ENCODE assay signal across 8 mouse cellular contexts in the genomic region with DNA sequence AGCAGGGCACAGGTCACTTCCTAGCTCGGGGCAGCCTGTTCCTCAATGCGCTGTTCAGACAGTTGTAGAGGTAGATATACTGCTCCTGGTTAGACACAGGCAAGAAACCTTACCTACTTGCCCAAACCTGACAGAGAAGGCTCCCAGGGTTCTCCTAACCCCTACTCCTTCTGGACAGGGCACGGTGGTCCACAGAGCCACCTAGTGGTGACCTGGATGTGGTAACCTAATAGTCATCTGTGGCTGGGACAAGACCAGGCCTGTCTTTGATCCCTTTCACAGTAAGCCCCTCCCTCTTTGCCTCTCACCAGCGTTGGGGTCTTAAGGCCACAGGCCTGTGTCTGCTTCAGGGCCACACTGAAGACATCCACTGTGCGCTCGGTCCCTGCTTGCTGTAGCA. TPM values are rescaled to one million over a fixed set of nuclear protein-coding genes. Genes with fewer than 3 reads are reported as not detected.
A peak's percentile ranks its signal among the peaks of the same experiment; 100 is the strongest.
DNase-seq lines count a peak whose midpoint lies in the region; ATAC-seq and TF ChIP-seq lines count a peak whose summit lies in the region.
"Had no signal": no experiment of that assay in that cellular context is flagged by ENCODE, and none has a peak within 500 bp of the region (broad histone marks: within the 10 kb centered on the region; RNA-seq: fewer than 3 reads in every experiment).

No protein-coding gene starts in this region.

- no peak for ATAC-seq in hindbrain, embryonic 11.5 days (ENCODE audit: low FRiP score)
- no peak for ATAC-seq in hindbrain, embryonic 12.5 days (ENCODE audit: low FRiP score)

- H3K9me3 ChIP-seq in hindbrain, embryonic 11.5 days (ENCODE audit: control insufficient read depth, low read length): no peaks in the 10 kb centered on the region
- no peaks in the 10 kb centered on the region for H3K9me3 ChIP-seq in hindbrain, embryonic 12.5 days (replicated peaks)
- no peaks in the 10 kb centered on the region for H3K9me3 ChIP-seq in CH12.LX (replicated peaks; ENCODE audit: low read length)

- in situ Hi-C loops in CH12.LX (cut with MboI; ENCODE audit: low pct_ligation_motif_present, low pct_unique_long_range_greater_than_20kb, low sequenced_read_pairs): loop anchor here (5.0 kb wide), 1 partner anchor 116 kb away; no protein-coding TSS in a partner anchor

- DNase-seq in hindbrain, embryonic 11.5 days (ENCODE audit: low spot score): peak; percentile 61
- peak; percentile 65 for DNase-seq in CH12.LX (ENCODE audit: extremely low read depth)
- DNase-seq in MN1 (ENCODE audit: low spot score): peak; percentile 53
- DNase-seq in kidney, postnatal 14 days: peak; percentile 45
- DNase-seq in testis, postnatal 10 days (ENCODE audit: low spot score): peak; percentile 67
- DNase-seq in right cerebral cortex, postnatal 10 days (ENCODE audit: low spot score in 2 of 2): no peak

- no peak for TF ChIP-seq EP300 in CH12.LX (IDR thresholded peaks at IDR 0.05; ENCODE audit: low read length)

- H3K79me2 ChIP-seq in CH12.LX (replicated peaks; ENCODE audit: control insufficient read depth, extremely low read depth, insufficient read depth, poor library complexity, severe bottlenecking): no peaks in the 10 kb centered on the region

- H3K27ac ChIP-seq in hindbrain, embryonic 11.5 days (ENCODE audit: low read depth, low read length): no peak overlapping the region
- H3K27ac ChIP-seq in hindbrain, embryonic 12.5 days: no peak overlapping the region
- no peak overlapping the region for H3K27ac ChIP-seq in CH12.LX (ENCODE audit: insufficient read depth, low read depth)
- H3K27ac ChIP-seq: macrophage had no signal

- H3K4me2 ChIP-seq in hindbrain, embryonic 11.5 days (replicated peaks; ENCODE audit: low read depth, low read length): no peak overlapping the region
- no peak overlapping the region for H3K4me2 ChIP-seq in hindbrain, embryonic 12.5 days (replicated peaks)
- H3K4me2 ChIP-seq in CH12.LX (ENCODE audit: insufficient read depth, low read depth, poor library complexity, severe bottlenecking): no peak overlapping the region

- no peaks in the 10 kb centered on the region for H3K36me3 ChIP-seq in hindbrain, embryonic 11.5 days (ENCODE audit: control insufficient read depth, insufficient read depth, low read length)
- H3K36me3 ChIP-seq in hindbrain, embryonic 12.5 days: no peaks in the 10 kb centered on the region
- H3K36me3 ChIP-seq in CH12.LX (replicated peaks in 1 of 2; ENCODE audit: control insufficient read depth in 1 of 2, insufficient read depth in 1 of 2, low read length in 1 of 2): peaks cover 0 to 27% of the 10 kb centered on the region in 2 experiments

- H3K4me1 ChIP-seq in hindbrain, embryonic 11.5 days (replicated peaks; ENCODE audit: control insufficient read depth, insufficient read depth, low read length): no peaks in the 10 kb centered on the region
- peaks cover 11% of the 10 kb centered on the region for H3K4me1 ChIP-seq in hindbrain, embryonic 12.5 days
- H3K4me1 ChIP-seq in CH12.LX (ENCODE audit: control insufficient read depth in 1 of 2, insufficient read depth in 2 of 2): peaks cover 9 to 38% of the 10 kb centered on the region in 2 experiments; a peak in 3 of 4 replicates

- no peak for TF ChIP-seq POLR2A in CH12.LX (IDR thresholded peaks at IDR 0.05; ENCODE audit: low read depth, low read length)

- 34% methylated on average over 6 of the region's 6 CpGs for WGBS in hindbrain, embryonic 11.5 days
- WGBS in hindbrain, embryonic 12.5 days: 39% methylated on average over 6 of the region's 6 CpGs

- no peak overlapping the region for H3K4me3 ChIP-seq in hindbrain, embryonic 11.5 days (ENCODE audit: low read depth, low read length)
- no peak overlapping the region for H3K4me3 ChIP-seq in hindbrain, embryonic 12.5 days
- H3K4me3 ChIP-seq in CH12.LX (replicated peaks in 1 of 3; ENCODE audit: low read depth in 2 of 3, low read length in 2 of 3, poor library complexity in 1 of 3): no peak overlapping the region

- no peak overlapping the region for H3K9ac ChIP-seq in hindbrain, embryonic 11.5 days (ENCODE audit: low read depth, low read length)
- H3K9ac ChIP-seq in hindbrain, embryonic 12.5 days: no peak overlapping the region
- H3K9ac ChIP-seq in CH12.LX (ENCODE audit: insufficient read depth, low read depth): no peak overlapping the region

- TF ChIP-seq CTCF in CH12.LX (conservative IDR thresholded peaks at IDR 0.05 in 1 of 2, IDR thresholded peaks at IDR 0.05 in 1 of 2; ENCODE audit: low read depth in 2 of 2, low read length in 2 of 2): peak; percentile 70 to 82

- peaks cover 26% of the 10 kb centered on the region for H3K27me3 ChIP-seq in hindbrain, embryonic 11.5 days (ENCODE audit: control insufficient read depth, insufficient read depth, low read length)
- peaks cover 49% of the 10 kb centered on the region for H3K27me3 ChIP-seq in hindbrain, embryonic 12.5 days
- peaks cover 13% of the 10 kb centered on the region for H3K27me3 ChIP-seq in CH12.LX (replicated peaks)

- TF ChIP-seq RAD21 in CH12.LX (IDR thresholded peaks at IDR 0.05; ENCODE audit: low read depth, low read length): peak; percentile 68

- dilution Hi-C loops in CH12.LX (cut with MboI; ENCODE audit: extremely low pct_ligation_motif_present, extremely low pct_unique_long_range_greater_than_20kb, low sequenced_read_pairs): no loop called here

TF ChIP-seq in CH12.LX, 34 proteins besides CTCF, POLR2A, EP300 and RAD21:
- TF ChIP-seq UBTF (IDR thresholded peaks at IDR 0.05; ENCODE audit: low read depth, low read length) (no peak), CHD1 (IDR thresholded peaks at IDR 0.05; ENCODE audit: low read depth, low read length) (peak; percentile 91; the same call in 1 of the 2 replicates), NELFE (IDR thresholded peaks at IDR 0.05; ENCODE audit: low read depth, low read length) (no peak), ZKSCAN1 (IDR thresholded peaks at IDR 0.05; ENCODE audit: borderline replicate concordance, low read depth, low read length) (no peak), MAFK (IDR thresholded peaks at IDR 0.05; ENCODE audit: insufficient replicate concordance, low read length) (no peak), TBP (conservative IDR thresholded peaks at IDR 0.05; ENCODE audit: low read depth, low read length) (no peak), ZC3H11A (IDR thresholded peaks at IDR 0.05; ENCODE audit: low read depth, low read length) (no peak), ELF1 (IDR thresholded peaks at IDR 0.05; ENCODE audit: low read depth, low read length) (no peak), ZMIZ1 (IDR thresholded peaks at IDR 0.05; ENCODE audit: low read depth, low read length) (no peak), IRF4 (IDR thresholded peaks at IDR 0.05; ENCODE audit: low read depth, low read length) (peak; percentile 29; the same call in 1 of the 2 replicates), RCOR1 (conservative IDR thresholded peaks at IDR 0.05; ENCODE audit: low read depth, low read length) (no peak), JUN (IDR thresholded peaks at IDR 0.05; ENCODE audit: insufficient read depth, low read depth, low read length) (no peak), E2F4 (IDR thresholded peaks at IDR 0.05; ENCODE audit: insufficient replicate concordance, low read depth, low read length) (no peak), SMC3 (IDR thresholded peaks at IDR 0.05; ENCODE audit: low read depth, low read length) (peak; percentile 72), POLR2AphosphoS2 (IDR thresholded peaks at IDR 0.05; ENCODE audit: low read depth, low read length) (no peak), CHD2 (IDR thresholded peaks at IDR 0.05; ENCODE audit: low read length) (no peak), KAT2A (IDR thresholded peaks at IDR 0.05; ENCODE audit: insufficient replicate concordance, low read length) (no peak)

RNA-seq across cellular contexts. Expression of gene Lgr6, which starts 3.5 kb away (rescaled TPM):
- 0.19 and 0.53 TPM in 2 replicates for polyA plus RNA-seq in hindbrain, embryonic 11.5 days (2014; fragmentation: Nextera tagmentation; extraction: Ambion mirVana)
- 0.70 and 0.90 TPM in 2 replicates for polyA plus RNA-seq in hindbrain, embryonic 12.5 days (2016; fragmentation: Nextera tagmentation; extraction: Ambion mirVana)
- 0.17 and 0.38 TPM in 2 replicates for total RNA-seq in CH12.LX (2012; rRNA removed)
- total RNA-seq in CH12.LX (2014; rRNA removed): 0.07 TPM in 1 of 2 replicates, not detected in the other
- polyA plus RNA-seq in CH12.LX (2012; ENCODE audit: insufficient read length, low read depth): 0.16 TPM in 2 replicates
- polyA plus RNA-seq: macrophage had no signal

RNA-seq across cellular contexts. Expression of gene Ptpn7, which starts 23.9 kb away (rescaled TPM):
- 1.3 and 2.1 TPM in 2 replicates for polyA plus RNA-seq in hindbrain, embryonic 11.5 days (2014; fragmentation: Nextera tagmentation; extraction: Ambion mirVana)
- 1.2 TPM in 2 replicates for polyA plus RNA-seq in hindbrain, embryonic 12.5 days (2016; fragmentation: Nextera tagmentation; extraction: Ambion mirVana)
- total RNA-seq in CH12.LX (2012; rRNA removed) (61.4 and 69.7 TPM in 2 replicates), CH12.LX (2014; rRNA removed) (77.5 and 81.9 TPM in 2 replicates)
- 78.7 and 81.9 TPM in 2 replicates for polyA plus RNA-seq in CH12.LX (2012; ENCODE audit: insufficient read length, low read depth)

RNA-seq across cellular contexts. Expression of gene Arl8a, which starts 38.0 kb away (rescaled TPM):
- polyA plus RNA-seq in hindbrain, embryonic 11.5 days (2014; fragmentation: Nextera tagmentation; extraction: Ambion mirVana): 84.5 and 84.6 TPM in 2 replicates
- polyA plus RNA-seq in hindbrain, embryonic 12.5 days (2016; fragmentation: Nextera tagmentation; extraction: Ambion mirVana): 171 and 183 TPM in 2 replicates
- total RNA-seq in CH12.LX (2012; rRNA removed): 8.5 and 10.9 TPM in 2 replicates
- total RNA-seq in CH12.LX (2014; rRNA removed): 4.2 and 4.7 TPM in 2 replicates
- polyA plus RNA-seq in CH12.LX (2012; ENCODE audit: insufficient read length, low read depth): 42.1 and 52.7 TPM in 2 replicates

RNA-seq across cellular contexts. Expression of gene Gpr37l1, which starts 58.9 kb away (rescaled TPM):
- polyA plus RNA-seq in hindbrain, embryonic 11.5 days (2014; fragmentation: Nextera tagmentation; extraction: Ambion mirVana): not detected in 2 replicates
- 0.10 and 0.12 TPM in 2 replicates for polyA plus RNA-seq in hindbrain, embryonic 12.5 days (2016; fragmentation: Nextera tagmentation; extraction: Ambion mirVana)
- total RNA-seq in CH12.LX (2012; rRNA removed) (not detected in 2 replicates), CH12.LX (2014; rRNA removed) (not detected in 2 replicates)
- polyA plus RNA-seq in CH12.LX (2012; ENCODE audit: insufficient read length, low read depth): not detected in 2 replicates
- polyA plus RNA-seq: macrophage had no signal

Comparison
In these comparisons a context has a peak if more than half of its experiments do, and no peak if none do; other contexts are left out.
1. DNase-seq: peak in hindbrain, embryonic 11.5 days (single experiment), CH12.LX (single experiment), MN1 (single experiment), kidney, postnatal 14 days (single experiment) and testis, postnatal 10 days (single experiment); none in right cerebral cortex, postnatal 10 days (0 of 2).
2. RNA of gene Ptpn7, which starts 23.9 kb away (polyA plus RNA-seq): 78.7 to 81.9 TPM in CH12.LX; 1.3 to 2.1 TPM in hindbrain, embryonic 11.5 days and 1.2 TPM in hindbrain, embryonic 12.5 days; every median in the first group is over 10 times any median in the second.